Mouse (Mus musculus): Measurements from ENCODE around the gene Pcif1.

The Pcif1 gene

DNA sequence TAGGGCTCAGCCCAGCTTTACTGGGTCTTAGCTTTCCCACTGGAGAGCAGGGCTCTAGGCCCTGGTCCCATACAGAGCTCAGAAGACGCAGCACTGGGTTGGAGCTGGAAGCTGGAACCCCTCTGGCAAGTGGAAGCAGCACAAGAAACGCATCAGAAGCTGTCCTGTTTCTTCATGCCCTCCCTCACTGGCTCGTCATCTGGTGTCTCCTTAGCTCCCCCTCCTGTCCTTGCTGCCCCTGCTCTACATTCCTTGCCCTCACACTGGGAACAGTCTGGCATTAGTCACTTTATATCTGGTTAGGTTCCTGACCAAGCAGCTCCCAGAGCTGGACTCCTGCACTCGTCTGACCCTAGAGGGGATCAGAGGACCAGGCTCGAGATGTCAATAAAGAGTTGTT lies 14.9 kb downstream of the Pcif1 start:
- DNase-seq (ENCODE audit: low spot score), result no peak

DNA sequence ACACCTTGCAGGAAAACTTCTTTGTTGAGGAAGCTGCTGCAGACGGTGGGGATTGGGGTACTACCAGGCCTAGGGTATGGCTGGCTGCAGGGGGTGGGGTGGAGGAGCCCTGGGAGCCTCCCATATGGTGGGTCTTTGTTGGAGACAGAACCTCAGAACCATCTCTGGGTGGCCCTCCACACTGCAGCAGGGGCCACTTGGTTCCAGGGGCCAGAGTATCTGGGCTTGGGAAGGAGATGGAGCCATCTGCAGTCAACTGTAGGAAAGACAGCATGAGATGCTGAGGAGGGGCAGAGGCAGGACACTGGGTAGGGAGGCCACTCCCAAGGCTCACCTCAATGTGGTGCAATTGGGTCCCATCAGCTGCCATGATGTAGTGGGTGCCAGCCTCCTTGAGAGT lies 15.5 kb downstream of the Pcif1 start:
- DNase-seq (ENCODE audit: low spot score), result no peak

DNA sequence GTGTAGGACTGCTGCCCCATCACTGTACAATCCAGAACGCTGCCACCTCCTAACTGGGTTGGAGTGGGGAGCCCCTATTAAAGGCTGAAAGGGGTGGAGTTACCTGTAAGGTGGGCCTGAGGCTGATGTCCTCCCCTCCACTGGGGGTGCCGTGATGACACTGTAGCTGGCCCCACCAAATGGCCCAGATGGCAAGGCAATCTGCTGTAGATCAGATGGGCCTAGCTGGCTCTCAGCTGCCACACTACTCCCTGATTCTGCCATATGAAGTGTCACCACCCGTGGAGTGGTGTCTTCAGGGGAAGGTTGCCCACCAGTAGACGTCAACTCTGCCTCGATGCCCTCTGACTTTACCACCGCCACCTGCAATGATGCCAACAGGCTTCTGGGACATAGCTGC lies 16.8 kb downstream of the Pcif1 start:
- DNase-seq (ENCODE audit: low spot score), result no peak

DNA sequence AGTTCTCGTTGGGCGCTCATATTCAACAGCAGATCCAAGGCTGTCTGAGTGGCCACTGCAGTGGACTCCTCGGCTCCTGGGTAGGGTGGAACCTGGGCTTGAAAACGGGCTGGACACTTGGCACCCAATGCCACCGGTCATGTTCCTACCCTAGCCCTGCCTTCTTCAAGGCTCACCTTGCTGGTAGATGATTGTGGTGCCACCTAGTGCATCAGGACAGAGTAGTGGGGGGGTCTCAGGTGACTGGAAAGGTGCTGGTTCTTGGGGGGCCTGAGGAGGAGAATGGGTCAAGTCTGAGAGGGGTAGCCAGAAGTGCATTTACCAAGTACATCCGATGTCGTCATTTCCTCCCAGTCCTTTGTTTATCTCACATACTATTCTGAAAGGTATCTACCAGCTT lies 18.9 kb downstream of the Pcif1 start:
- DNase-seq (ENCODE audit: low spot score), result no peak

DNA sequence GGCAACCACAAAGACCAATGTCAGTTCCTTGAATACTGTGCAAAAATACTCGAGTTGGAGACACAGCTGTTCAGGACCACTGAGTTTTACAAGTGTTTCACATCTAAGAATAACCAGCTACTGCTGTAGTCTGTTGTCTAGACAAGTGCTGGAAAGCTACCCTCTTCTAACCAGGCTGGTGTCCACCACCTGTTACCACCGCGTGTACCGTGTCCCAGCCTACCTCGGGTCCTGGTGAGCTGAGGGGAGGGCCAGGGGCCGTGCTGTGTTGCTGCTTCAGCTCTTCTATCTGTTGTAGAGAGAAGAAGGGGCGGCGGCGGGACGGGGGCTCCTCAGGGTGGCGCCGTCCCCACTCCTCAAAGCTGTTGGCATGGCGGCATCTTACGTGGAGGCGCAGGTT lies 19.9 kb downstream of the Pcif1 start:
- no peak for DNase-seq (ENCODE audit: low spot score)

DNA sequence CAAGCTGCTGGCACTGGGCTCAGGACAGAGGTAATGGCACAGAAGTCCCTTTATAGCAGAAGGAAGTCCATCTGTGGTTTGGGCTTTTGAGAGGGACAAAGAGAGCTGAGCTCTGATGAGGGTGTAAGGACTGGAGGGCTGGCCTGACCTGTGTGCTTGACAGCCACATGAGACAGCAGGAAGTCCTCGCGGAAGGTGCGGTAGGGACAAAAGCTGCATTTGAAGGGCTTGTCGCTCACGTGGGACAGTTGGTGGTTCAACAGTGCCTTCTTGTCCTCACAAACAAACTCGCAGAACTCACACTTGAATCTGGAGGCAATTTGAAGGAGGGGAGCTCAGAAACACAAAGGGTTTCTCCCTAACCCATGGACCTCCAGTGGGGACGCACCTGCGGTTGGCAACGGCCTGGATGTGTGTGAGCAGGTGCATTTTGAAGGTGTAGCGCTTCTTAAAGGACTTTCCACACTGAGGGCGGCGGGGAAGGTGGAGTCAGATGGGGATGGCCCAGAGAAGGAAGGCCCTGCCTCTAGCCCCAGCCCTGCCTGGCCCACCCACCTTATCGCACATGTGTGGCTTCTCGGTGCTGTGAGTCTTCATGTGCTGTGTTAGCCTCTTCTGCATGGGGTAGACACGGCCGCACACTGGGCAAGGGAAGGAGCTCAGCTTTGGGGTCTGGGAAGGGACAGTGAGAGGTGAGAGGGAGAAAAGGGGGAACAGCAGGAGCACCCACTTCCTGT lies 20.8 kb downstream of the Pcif1 start:
- DNase-seq (ENCODE audit: low spot score), result no peak

DNA sequence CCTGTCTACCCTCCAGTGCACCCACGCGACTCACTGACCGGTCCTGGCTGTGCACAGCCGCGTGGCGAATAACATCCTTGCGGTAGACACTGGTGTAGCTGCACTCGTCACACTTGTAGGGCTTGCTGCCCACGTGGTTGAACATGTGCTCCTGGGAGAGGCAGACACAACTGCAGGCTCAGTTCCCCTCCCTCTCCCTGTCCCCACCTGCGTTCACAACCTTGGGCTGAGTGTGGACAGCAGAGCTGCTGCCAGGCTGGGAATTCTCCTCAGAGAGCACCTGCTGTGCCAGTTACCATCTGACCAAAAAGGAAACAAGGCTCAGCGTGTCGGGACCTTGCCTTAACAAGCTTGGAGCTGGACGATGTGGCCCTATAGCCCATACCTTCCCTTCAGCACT lies 22.3 kb downstream of the Pcif1 start:
- no peak for DNase-seq (ENCODE audit: low spot score)

DNA sequence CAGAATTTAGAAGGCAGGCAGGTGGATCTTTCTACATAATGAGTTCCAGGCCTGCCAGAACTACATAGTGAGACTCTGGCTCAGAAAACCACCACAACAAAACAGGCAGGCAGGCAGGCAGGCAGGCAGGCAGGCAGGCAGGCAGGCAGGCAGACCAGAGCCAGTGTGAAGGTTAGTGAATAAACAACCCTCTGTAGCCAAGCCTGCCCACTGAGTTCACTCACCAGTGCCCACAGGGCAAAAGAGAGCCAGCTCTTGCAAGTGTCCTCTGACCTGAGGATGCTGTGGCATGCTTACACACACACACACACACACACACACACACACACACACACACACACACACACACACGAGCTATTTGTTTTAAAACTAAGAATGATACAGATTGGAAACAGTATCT lies 24.4 kb downstream of the Pcif1 start:
- no peak for DNase-seq (ENCODE audit: low spot score)

DNA sequence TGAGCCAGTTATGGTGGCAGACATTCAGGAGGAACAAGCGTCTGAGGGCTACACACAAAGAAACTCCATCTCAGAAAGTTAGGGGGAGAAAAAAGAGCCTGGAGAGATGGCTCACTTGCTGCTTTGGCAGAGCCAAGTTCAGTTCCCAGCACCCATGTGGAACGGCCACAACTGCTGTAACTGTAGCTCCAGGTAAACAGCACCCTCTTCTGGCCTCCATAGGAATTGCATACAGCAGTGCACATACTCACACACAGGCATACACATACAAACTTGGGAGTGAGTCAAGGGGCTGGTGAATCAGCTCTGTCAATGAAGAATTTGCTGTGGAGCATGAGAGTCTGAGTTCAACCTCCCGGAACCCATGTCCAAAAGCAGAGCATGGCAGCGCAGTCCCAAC lies 27.0 kb downstream of the Pcif1 start:
- DNase-seq (ENCODE audit: low spot score), result no peak

DNA sequence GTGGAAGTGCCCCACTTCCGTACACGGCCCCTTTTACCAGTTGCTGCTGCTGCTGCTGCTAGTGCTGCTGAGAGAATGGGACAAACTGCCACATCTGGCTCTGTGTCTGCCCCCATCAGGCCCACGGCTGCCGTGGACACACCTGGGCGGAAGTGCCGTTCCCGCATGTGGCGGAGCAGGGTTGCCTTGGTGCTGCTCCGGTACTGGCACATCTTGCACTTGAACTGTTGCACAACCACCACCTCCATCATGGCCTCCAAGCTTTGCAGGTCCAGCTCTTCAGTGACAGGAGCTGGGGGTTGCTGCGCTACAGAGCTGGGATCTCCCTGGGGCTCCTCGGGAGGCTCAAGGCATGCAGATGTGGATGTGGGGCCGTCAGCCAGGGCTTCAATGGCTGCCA lies 28.4 kb downstream of the Pcif1 start:
- no peak for DNase-seq (ENCODE audit: low spot score)

DNA sequence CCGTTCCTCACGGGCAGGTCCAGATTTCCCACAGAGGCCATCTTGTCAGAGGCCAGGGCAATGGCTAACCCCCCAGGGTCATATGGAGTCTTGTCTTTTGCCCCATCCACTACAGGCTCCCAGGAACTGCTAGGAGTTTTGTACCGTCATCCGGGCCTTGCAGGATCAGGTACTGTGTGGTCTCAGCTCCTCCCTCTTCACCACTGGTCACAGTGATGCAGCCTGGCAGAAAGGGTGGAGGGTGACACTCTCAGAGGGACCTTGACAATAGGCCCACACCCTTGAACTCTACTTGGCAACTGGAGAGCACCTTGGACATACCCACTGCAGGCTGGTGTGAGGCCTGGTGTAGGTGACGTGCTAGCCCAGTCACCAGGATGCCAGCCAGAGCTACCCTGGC lies 28.9 kb downstream of the Pcif1 start:
- no peak for DNase-seq (ENCODE audit: low spot score)

DNA sequence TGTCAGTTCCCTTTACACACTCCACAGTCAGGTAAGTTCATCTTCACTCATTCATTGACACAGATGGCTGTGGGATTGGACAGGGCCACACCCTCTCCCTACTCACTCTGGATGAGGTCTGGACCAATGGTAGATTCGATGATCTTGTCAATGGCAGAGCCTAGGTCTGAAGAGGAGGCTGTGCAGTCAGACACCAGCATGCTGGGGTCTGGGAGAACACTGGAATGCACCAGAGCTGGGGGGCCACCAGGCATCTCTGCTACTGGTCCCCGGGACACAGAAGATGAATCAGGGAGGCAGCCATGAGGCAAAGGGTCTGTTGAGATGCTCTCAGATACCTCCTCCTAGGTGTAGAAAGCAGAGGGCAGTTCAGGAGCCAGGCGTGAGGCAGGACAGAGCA lies 30.0 kb downstream of the Pcif1 start:
- no peak for DNase-seq (ENCODE audit: low spot score)

DNA sequence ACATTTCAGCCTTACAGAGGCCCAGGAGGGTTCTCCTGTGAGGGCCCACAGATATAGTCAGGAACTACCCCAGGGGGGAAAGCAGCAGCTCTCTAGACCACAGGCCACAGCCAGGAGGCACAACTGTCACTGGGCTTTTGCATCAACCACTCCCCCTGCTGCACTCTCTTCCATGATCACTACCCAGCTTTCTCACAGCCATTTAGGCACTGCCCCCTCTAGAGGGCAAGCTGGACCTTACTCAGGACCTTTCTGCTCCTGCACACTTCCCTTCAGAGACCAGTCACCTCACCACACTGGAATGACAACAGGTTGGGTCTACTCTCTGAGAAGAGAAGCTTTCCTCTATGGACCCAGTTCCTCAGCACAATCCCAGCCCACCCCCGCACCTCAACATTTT lies 30.4 kb downstream of the Pcif1 start:
- peak; percentile 75 for DNase-seq (ENCODE audit: low spot score)

DNA sequence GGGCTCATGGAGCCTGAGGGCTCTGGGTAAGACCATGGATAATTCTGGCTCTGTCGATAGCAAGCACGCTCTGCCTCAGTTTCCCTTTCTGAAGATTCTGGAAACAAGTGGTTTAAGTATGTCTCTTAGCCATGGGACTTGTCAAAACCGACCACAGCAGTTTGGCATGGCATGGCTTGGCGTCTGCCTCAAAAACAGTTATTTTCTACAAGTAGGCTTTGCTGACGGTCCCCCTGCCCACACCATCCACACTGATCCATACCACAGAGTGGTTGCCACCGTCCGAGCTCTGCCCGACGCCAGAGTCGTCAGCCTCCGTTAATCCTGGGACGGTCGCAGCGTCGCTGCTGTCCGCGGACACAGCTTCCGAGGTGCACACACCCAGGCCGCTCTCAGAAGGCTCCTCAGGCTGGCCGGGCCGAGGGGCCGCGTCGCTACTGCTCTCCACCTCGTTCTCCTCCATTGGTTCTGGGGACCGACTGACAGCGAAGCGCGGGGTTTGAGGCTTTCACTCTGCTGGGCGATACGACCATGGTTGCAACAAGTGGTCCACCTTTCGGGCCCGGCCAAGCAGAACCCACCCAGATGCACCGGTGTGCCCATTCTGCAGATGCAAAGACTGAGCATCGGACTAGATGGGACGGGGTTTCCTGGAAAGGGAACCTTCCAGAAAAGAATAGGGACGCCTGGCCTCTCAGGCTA lies 31.4 kb downstream of the Pcif1 start:
- DNase-seq (ENCODE audit: low spot score), result no peak

DNA sequence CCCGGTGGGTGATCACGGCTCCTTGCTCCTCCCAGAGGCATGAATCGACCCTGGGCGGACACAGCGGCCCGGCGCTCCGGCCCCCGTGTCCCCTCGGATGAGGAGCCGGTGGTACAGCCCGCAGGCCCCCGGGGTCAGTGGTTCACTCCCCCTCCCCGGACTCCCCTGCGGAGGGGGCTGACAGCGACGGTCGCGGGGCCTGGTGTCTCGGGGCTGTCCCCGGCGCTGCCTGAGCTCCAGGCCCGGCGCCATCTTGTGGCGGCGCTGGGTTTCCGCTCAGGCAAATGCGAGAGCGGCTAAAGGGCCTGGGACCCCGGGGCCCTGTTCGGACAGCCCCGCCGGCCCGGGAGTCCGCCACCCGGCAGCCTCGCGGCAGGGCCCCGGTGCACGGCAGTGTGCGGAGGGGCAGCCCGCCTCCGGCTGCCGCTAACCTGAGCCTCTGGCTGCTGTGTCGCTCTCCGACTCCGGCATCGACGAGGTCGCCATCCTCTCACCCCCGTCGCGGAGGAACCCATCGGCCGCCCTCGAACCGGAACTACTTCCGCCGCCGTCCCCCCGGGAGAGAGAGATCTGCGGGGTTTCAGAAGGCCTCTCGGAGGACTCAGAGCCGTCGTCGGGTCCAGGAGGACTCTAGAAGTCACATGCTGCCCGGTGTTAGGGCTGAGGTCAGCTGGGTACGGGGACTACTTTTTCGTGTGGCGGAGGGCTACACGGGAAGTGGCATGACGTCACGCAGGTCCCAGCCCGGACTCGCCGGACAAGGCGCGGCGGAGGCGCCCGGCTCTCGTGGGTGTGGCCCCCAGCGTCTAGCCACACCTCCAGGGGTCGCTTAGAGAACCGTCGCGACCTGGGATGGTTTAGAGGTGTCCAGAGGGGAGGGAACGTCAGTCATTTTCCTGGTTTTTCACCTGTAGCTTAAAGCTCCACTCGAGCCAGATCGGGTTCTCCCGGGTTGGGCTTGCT lies 32.3 kb downstream of the Pcif1 start, which contains the start of gene Zfp335:
TSS of gene Zfp335 (minus strand) at position 672 of the 963 bp plus-strand sequence.
- peak; percentile 93 for DNase-seq (ENCODE audit: low spot score)

DNA sequence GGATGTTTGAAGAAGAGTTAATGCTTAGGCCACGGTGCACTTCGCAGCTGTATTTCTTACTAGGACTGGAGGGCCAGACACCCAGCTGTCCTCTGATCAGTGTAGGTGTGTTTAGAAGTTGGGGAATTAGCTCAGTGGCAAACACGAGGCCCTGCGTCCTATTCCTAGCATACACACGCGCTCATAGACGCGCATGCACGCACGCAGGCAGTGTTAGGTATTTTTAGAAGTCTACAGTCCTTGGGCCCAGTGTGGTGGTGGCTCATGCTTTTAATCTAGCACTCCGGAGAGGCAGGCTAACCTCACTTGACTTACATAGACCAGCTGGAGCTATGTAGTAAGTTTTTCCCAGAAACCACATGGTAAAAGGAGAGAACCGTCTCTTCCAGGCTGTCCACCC lies 33.0 kb downstream of the Pcif1 start:
- peak; percentile 35 for DNase-seq (ENCODE audit: low spot score)

DNA sequence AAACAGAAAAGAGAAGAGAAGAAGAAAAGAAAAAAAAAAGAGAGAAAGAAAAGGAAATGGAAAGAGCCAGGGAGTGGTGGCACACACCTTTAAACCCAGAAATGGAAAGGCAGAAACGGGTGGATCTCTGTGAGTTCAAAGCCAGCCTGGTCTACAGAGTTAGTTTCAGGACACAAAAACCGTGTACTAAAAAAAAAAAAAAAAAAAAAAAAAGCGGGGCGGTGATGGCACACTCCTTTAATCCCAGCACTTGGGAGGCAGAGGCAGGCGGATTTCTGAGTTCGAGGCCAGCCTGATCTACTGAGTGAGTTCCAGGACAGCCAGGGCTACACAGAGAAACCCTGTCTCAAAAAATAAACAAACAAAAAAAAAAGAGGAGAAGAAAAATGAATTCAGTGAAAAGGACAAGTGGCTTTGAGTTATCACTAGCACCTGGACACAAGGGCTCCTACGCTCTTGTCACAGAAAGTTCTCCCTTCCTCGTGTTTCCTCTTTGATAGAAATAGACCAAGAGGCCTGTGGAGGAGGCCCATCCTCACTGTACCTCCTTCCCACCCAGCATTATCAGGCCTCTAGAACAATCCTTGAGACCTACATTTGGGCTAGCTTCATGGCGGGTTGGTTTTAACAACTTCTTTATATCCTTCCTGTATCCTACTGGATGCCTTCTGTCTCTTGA lies 33.8 kb downstream of the Pcif1 start:
- DNase-seq (ENCODE audit: low spot score), result no peak

DNA sequence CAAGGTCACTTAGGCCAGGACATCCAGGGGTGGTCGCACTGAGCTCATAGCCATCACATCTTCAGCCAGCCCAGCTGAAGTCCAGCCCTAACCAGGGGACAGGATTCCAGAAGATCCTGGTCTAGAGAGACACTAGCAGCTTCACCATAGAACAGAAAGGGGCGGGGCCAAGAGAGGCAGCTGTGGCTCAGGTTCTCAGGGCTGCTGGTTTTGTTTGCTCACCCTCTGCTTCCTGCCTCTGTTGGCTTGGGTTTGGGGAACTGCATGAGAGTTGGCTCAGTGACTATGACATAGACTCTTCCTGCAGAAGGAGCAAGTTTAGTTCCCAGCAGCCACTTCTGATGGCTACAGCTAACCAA lies 34.3 kb downstream of the Pcif1 start:
- DNase-seq (ENCODE audit: low spot score), result no peak

DNA sequence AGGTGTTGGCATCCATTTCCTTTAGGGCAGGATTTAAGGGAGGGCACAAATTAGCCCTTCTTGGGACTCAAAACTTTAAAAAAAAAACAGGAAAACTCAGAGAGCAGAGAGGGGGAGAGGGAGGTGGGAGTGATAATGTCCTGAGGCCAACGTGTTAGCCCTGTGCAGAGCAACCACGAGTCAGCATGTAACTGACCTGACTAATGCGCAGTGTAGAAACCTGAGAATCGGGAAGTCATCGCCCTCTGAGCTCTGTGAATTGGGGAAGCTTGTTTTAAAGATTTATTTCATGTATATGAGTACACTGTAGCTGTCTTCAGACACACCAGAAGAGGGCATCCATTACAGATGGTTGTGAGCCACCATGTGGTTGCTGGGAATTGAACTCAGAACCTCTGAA lies 37.7 kb downstream of the Pcif1 start:
- DNase-seq (ENCODE audit: low spot score), result no peak

DNA sequence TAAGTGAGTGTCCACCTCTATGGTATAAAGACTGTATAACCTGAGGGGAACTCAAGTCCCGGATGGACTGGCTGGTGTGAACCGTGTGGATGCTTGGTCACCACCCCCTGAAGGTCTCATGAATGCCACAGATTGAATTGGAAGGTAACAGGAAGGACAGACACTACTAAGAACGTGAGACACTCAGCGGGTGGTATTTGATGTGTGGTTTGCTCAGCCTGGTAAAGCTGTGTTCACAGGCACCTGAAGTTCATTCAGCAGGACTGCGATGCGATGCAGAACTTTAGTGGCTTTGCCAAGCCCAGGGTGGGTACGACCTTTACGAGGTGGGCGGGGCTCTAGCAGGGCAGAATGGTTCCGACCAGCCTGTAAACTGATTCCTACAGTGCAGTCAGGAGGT lies 38.3 kb downstream of the Pcif1 start:
- no peak for DNase-seq (ENCODE audit: low spot score)

DNA sequence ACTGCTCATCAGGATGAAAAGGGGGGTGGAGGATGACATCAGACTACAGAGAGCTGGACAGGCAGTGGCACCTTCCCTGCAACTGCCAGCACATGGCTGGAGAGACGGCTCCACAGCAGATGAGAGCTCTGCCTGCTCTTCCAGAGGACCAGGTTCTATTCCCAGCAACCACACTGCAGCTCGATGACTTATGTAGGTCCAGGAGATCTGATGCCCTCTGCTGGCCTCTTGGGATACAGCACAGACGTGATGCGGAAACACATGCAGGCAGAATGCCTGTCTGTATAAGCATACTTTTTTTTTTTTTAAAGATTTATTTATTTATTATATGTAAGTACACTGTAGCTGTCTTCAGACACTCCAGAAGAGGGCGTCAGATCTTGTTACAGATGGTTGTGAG lies 39.2 kb downstream of the Pcif1 start:
- DNase-seq (ENCODE audit: low spot score), result peak; percentile 68

DNA sequence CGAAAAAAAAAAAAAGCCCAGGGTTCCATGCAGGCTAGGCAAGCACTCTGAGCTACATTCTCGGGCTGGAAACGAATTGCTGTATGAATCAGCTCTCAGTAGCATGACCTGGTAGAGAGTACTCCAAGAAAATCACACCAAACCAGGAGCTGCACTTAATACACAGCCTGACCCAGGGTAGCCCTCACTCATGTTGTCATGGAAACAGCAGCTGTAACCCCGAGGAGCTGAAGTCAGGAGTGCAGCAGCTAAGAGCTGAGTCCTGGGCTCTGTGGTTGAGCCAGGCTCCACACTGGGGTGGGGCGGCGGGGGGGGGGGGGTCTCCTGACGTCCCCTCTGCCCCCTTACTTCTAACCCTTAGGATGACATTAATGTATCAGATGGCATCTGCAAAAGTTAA lies 42.9 kb downstream of the Pcif1 start:
- DNase-seq (ENCODE audit: low spot score), result no peak
